Mouse (Mus musculus): ENCODE data around the gene Zfp804b. TPM values are rescaled to one million over a fixed set of nuclear protein-coding genes. Genes with fewer than 3 reads are reported as not detected.

Zfp804b gene
- polyA plus RNA-seq (2014; fragmentation: Illumina TruSeq; extraction: RNeasy Lipid Tissue Mini Kit (QIAGEN cat#74804); ENCODE audit: low read depth, low replicate concordance) = not detected

DNA sequence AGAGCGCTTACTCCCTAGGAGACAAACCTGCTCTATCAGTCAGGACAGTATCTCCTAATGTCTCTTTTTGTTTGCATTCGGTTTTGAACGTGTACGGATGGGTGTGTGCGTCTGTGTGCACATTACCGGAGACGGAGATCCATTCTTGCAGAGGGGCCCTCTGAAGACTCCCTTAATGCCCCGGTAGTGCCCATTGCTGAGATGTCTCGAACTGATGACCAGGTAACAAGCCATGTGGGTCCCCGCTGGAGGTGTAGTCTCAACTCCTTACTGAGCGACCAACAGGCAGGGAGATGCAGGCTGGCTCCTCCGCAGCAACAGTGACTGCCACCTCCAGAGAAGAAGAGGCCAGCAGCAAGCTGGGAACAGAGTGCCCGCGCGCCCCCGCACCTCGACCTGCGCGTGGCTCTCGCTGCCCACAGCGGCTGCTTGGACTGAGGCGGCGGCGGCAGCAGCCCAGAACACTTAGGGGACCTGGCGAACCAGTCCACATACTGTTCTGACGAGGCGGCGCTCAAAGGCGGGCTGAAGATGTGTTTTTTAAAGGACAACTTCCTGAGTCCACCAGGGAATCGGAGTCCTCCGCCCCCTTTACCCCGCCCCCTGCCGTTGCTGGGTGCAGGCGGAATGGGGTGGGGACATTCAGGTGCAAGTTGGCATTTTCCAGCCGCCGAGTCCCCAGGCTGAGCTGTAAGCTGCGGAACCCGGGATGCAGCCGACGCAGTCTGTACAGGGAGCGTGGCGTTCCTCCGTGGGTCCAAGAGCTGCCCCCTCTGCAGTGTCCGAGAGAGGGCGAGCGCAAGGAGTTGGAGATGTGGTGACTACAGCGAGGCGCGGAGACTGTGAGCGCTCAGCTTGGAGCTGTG, at the start of gene Zfp804b:
TSS of gene Zfp804b (minus strand) at position 612 of the 866 bp plus-strand sequence.

DNA sequence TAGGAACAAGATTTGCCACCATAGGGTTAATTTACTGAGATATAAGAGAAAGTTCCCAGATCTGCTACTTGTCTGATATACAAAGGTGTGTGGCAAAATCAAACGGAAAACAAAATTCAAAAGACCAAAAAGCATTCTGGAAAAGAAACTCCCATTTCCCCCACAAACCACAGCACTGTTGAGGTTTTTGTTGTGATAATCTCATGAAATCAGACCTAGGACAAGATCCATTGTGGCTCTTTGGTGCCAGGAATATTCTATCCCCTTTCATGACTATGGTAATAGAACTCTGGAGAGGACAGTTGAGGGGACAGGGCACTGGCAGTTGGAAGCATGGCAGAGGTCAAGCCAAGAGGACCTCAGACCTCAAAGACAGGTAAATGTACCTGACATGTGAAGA, 40.7 kb downstream of the Zfp804b start, which contains the start of gene Tex47:
TSS of gene Tex47 (plus strand) at position 301 of the 400 bp plus-strand sequence.

Other genes starting within 250 kb of the Zfp804b start
- gene Tex47, start 40.6 kb downstream of the Zfp804b start, polyA plus RNA-seq (2014; fragmentation: Illumina TruSeq; extraction: RNeasy Lipid Tissue Mini Kit (QIAGEN cat#74804); ENCODE audit: low read depth, low replicate concordance) = not detected